Mouse (Mus musculus): ENCODE measurements around the gene Prkab1. TPM values are rescaled to one million over a fixed set of nuclear protein-coding genes. Genes with fewer than 3 reads are reported as not detected.

Gene Prkab1
- total and polyA plus RNA-seq, 3 experiments, result 109 to 175 TPM; not detected in 1

- Histone ChIP-seq H3K27ac (ENCODE audit: control insufficient read depth, low read depth, low read length) (peak overlapping the region; percentile 96), H3K36me3 (ENCODE audit: control insufficient read depth in 1 of 2, insufficient read depth in 2 of 2, low read length in 2 of 2) (peaks cover 22 to 42% of the 10 kb centered on the region in 2 experiments)
Observed at GRCm38 (mm10) chr5:116022131-116022530, 2.2 kb downstream of the Prkab1 start.

DNA sequence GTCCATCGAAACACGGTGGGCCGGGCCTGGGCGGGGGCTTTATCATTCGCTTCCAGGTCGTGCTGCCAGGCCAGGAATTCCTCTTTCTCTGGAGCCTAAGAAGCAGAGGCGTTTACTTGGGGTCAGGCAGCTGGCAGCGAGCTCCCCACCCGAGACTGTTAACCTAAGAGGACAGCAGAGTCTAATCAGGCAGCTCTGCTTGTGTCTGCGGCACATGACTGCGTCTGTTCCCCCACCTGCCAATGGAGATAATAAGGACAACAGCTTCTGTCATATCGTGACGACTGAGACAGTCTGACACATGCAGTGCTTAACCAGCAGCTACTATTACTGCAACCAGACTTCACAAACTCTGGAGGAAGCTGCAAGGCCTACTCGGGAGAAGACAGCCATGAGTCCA, 2.8 kb downstream of the Prkab1 start:
- DNase-seq (ENCODE audit: low read depth, low spot score), result peak; percentile 93
- peak overlapping the region; percentile 96 for H3K27ac ChIP-seq (ENCODE audit: control insufficient read depth, low read depth, low read length)
- H3K36me3 ChIP-seq (ENCODE audit: control insufficient read depth in 1 of 2, insufficient read depth in 2 of 2, low read length in 2 of 2), result peaks cover 22 to 38% of the 10 kb centered on the region in 2 experiments
- H3K4me1 ChIP-seq (ENCODE audit: control insufficient read depth in 1 of 2, insufficient read depth in 2 of 2, low read length in 2 of 2), result peaks cover 18 to 39% of the 10 kb centered on the region in 2 experiments
- peak overlapping the region; percentile 94 for H3K9ac ChIP-seq (ENCODE audit: control insufficient read depth, low read depth, low read length, poor library complexity, severe bottlenecking)
- no peaks in the 10 kb centered on the region for H3K9me3 ChIP-seq (replicated peaks; ENCODE audit: insufficient read depth, low read length)
- no peaks in the 10 kb centered on the region for H3K27me3 ChIP-seq (ENCODE audit: control insufficient read depth in 1 of 2, insufficient read depth in 2 of 2, low read length in 2 of 2)
- H3K79me2 ChIP-seq (ENCODE audit: control insufficient read depth, insufficient read depth, low read length, poor library complexity), result peaks cover 33% of the 10 kb centered on the region
- H3K4me3 ChIP-seq (ENCODE audit: control insufficient read depth in 1 of 2, insufficient read depth in 1 of 2, low read depth in 2 of 2, low read length in 2 of 2), result peak overlapping the region; percentile 72 to 98
- TF ChIP-seq TBP (IDR thresholded peaks at IDR 0.05; ENCODE audit: low read depth, low read length) (peak; percentile 64; the same call in 1 of the 2 replicates), CHD1 (IDR thresholded peaks at IDR 0.05; ENCODE audit: low read depth, low read length) (no peak; the same call in 1 of the 2 replicates), POLR2AphosphoS2 (IDR thresholded peaks at IDR 0.05; ENCODE audit: low read length) (0 out of 2 replicates have a peak, but pooled peaks have one; percentile 56), MYC (IDR thresholded peaks at IDR 0.05; ENCODE audit: low read depth, low read length) (peak; percentile 66), MAZ (IDR thresholded peaks at IDR 0.05; ENCODE audit: low read depth, low read length) (peak; percentile 20; the same call in 1 of the 2 replicates), E2F4 (IDR thresholded peaks at IDR 0.05; ENCODE audit: borderline replicate concordance, low read depth, low read length) (no peak), MEF2A (IDR thresholded peaks at IDR 0.05; ENCODE audit: extremely low read depth, insufficient replicate concordance, low read depth, low read length, poor library complexity, severe bottlenecking) (no peak), USF1 (IDR thresholded peaks at IDR 0.05; ENCODE audit: low read depth, low read length) (peak; percentile 89), BHLHE40 (IDR thresholded peaks at IDR 0.05; ENCODE audit: borderline replicate concordance, low read depth, low read length) (peak; percentile 100), ZKSCAN1 (IDR thresholded peaks at IDR 0.05; ENCODE audit: low read depth, low read length) (no peak), TAL1 (IDR thresholded peaks at IDR 0.05; ENCODE audit: low read length) (peak; percentile 99), NELFE (IDR thresholded peaks at IDR 0.05; ENCODE audit: low read depth, low read length) (no peak; the same call in 1 of the 2 replicates), MAX (IDR thresholded peaks at IDR 0.05; ENCODE audit: low read length) (peak; percentile 88), MYB (IDR thresholded peaks at IDR 0.05; ENCODE audit: low read depth, low read length) (peak; percentile 74; the same call in 1 of the 2 replicates), GABPA (IDR thresholded peaks at IDR 0.05; ENCODE audit: low read depth, low read length) (no peak), ZNF384 (IDR thresholded peaks at IDR 0.05; ENCODE audit: low read depth, low read length) (no peak), EP300 (IDR thresholded peaks at IDR 0.05; ENCODE audit: low read depth in 1 of 2, low read length in 2 of 2) (peak; percentile 74 to 96), CTCF (IDR thresholded peaks at IDR 0.05 in 2 of 3, conservative IDR thresholded peaks at IDR 0.05 in 1 of 3; ENCODE audit: control insufficient read depth in 1 of 3, insufficient read depth in 1 of 3, low read depth in 2 of 3, low read length in 3 of 3, poor library complexity in 1 of 3, severe bottlenecking in 1 of 3) (no peak)

More at GRCm38 (mm10) chr5:116022131-116022530, 2.2 kb downstream of the Prkab1 start:
- Histone ChIP-seq H3K9ac (ENCODE audit: control insufficient read depth, low read depth, low read length, poor library complexity, severe bottlenecking) (peak overlapping the region; percentile 94), H3K9me3 (replicated peaks; ENCODE audit: insufficient read depth, low read length) (no peaks in the 10 kb centered on the region), H3K79me2 (ENCODE audit: control insufficient read depth, insufficient read depth, low read length, poor library complexity) (peaks cover 33% of the 10 kb centered on the region), H3K27me3 (ENCODE audit: control insufficient read depth in 1 of 2, insufficient read depth in 2 of 2, low read length in 2 of 2) (no peaks in the 10 kb centered on the region), H3K4me1 (ENCODE audit: control insufficient read depth in 1 of 2, insufficient read depth in 2 of 2, low read length in 2 of 2) (peaks cover 18 to 41% of the 10 kb centered on the region in 2 experiments), H3K4me3 (ENCODE audit: control insufficient read depth in 1 of 2, insufficient read depth in 1 of 2, low read depth in 2 of 2, low read length in 2 of 2) (peak overlapping the region; percentile 72 to 98)
- DNase-seq (ENCODE audit: low read depth, low spot score), result peak; percentile 54
- TF ChIP-seq ETS1 (IDR thresholded peaks at IDR 0.05; ENCODE audit: low read depth, low read length) (no peak; the same call in 1 of the 2 replicates), MEF2A (IDR thresholded peaks at IDR 0.05; ENCODE audit: extremely low read depth, insufficient replicate concordance, low read depth, low read length, poor library complexity, severe bottlenecking) (no peak), GABPA (IDR thresholded peaks at IDR 0.05; ENCODE audit: low read depth, low read length) (no peak), TAL1 (IDR thresholded peaks at IDR 0.05; ENCODE audit: low read length) (no peak), POLR2AphosphoS5 (IDR thresholded peaks at IDR 0.05; ENCODE audit: borderline replicate concordance, low read depth, low read length) (no peak), KAT2A (conservative IDR thresholded peaks at IDR 0.05; ENCODE audit: low read depth, low read length) (0 out of 2 replicates have a peak, but pooled peaks have one; percentile 11), ZMIZ1 (IDR thresholded peaks at IDR 0.05; ENCODE audit: low read depth, low read length) (no peak), HCFC1 (IDR thresholded peaks at IDR 0.05; ENCODE audit: low read depth, low read length) (no peak), JUND (IDR thresholded peaks at IDR 0.05; ENCODE audit: low read depth, low read length) (no peak), USF1 (IDR thresholded peaks at IDR 0.05; ENCODE audit: low read depth, low read length) (no peak), ZC3H11A (IDR thresholded peaks at IDR 0.05; ENCODE audit: low read depth, low read length) (no peak), EP300 (IDR thresholded peaks at IDR 0.05; ENCODE audit: low read depth in 1 of 2, low read length in 2 of 2) (peak; percentile 30 to 44; a peak in 3 of 4 replicates), BHLHE40 (IDR thresholded peaks at IDR 0.05; ENCODE audit: borderline replicate concordance, low read depth, low read length) (0 out of 2 replicates have a peak, but pooled peaks have one; percentile 41), ZNF384 (IDR thresholded peaks at IDR 0.05; ENCODE audit: low read depth, low read length) (no peak), TCF12 (IDR thresholded peaks at IDR 0.05; ENCODE audit: low read depth, low read length) (peak; percentile 53; the same call in 1 of the 2 replicates), CHD1 (IDR thresholded peaks at IDR 0.05; ENCODE audit: low read depth, low read length) (no peak), MYB (IDR thresholded peaks at IDR 0.05; ENCODE audit: low read depth, low read length) (no peak), MAFK (IDR thresholded peaks at IDR 0.05; ENCODE audit: borderline replicate concordance, low read depth, low read length) (no peak), POLR2A (IDR thresholded peaks at IDR 0.05; ENCODE audit: control insufficient read depth in 1 of 2, insufficient read depth in 1 of 2, low read depth in 1 of 2, low read length in 2 of 2, poor library complexity in 1 of 2) (no peak), MYC (IDR thresholded peaks at IDR 0.05; ENCODE audit: low read depth, low read length) (no peak), SMC3 (IDR thresholded peaks at IDR 0.05; ENCODE audit: low read depth, low read length) (no peak), ZKSCAN1 (IDR thresholded peaks at IDR 0.05; ENCODE audit: low read depth, low read length) (no peak), SIN3A (IDR thresholded peaks at IDR 0.05; ENCODE audit: low read length) (no peak), MXI1 (IDR thresholded peaks at IDR 0.05; ENCODE audit: low read depth, low read length) (no peak), POLR2AphosphoS2 (IDR thresholded peaks at IDR 0.05; ENCODE audit: low read length) (no peak; the same call in 1 of the 2 replicates), E2F4 (IDR thresholded peaks at IDR 0.05; ENCODE audit: borderline replicate concordance, low read depth, low read length) (no peak), NELFE (IDR thresholded peaks at IDR 0.05; ENCODE audit: low read depth, low read length) (no peak; the same call in 1 of the 2 replicates), CHD2 (IDR thresholded peaks at IDR 0.05; ENCODE audit: low read length) (no peak), CTCF (IDR thresholded peaks at IDR 0.05 in 2 of 3, conservative IDR thresholded peaks at IDR 0.05 in 1 of 3; ENCODE audit: control insufficient read depth in 1 of 3, insufficient read depth in 1 of 3, low read depth in 2 of 3, low read length in 3 of 3, poor library complexity in 1 of 3, severe bottlenecking in 1 of 3) (no peak), TBP (IDR thresholded peaks at IDR 0.05; ENCODE audit: low read depth, low read length) (no peak), UBTF (IDR thresholded peaks at IDR 0.05; ENCODE audit: borderline replicate concordance, insufficient read depth, low read depth, low read length) (no peak), RAD21 (IDR thresholded peaks at IDR 0.05; ENCODE audit: low read depth, low read length) (no peak), GATA1 (IDR thresholded peaks at IDR 0.05; ENCODE audit: low read depth, low read length) (peak; percentile 77), MAZ (IDR thresholded peaks at IDR 0.05; ENCODE audit: low read depth, low read length) (no peak; the same call in 1 of the 2 replicates)
